Mouse (Mus musculus): ENCODE data around the gene Rabgap1l. TPM values are rescaled to one million over a fixed set of nuclear protein-coding genes. Genes with fewer than 3 reads are reported as not detected.

The Rabgap1l gene
- total and polyA plus RNA-seq, 2 experiments from 2014 or later, result 27.4 to 140 TPM

DNA sequence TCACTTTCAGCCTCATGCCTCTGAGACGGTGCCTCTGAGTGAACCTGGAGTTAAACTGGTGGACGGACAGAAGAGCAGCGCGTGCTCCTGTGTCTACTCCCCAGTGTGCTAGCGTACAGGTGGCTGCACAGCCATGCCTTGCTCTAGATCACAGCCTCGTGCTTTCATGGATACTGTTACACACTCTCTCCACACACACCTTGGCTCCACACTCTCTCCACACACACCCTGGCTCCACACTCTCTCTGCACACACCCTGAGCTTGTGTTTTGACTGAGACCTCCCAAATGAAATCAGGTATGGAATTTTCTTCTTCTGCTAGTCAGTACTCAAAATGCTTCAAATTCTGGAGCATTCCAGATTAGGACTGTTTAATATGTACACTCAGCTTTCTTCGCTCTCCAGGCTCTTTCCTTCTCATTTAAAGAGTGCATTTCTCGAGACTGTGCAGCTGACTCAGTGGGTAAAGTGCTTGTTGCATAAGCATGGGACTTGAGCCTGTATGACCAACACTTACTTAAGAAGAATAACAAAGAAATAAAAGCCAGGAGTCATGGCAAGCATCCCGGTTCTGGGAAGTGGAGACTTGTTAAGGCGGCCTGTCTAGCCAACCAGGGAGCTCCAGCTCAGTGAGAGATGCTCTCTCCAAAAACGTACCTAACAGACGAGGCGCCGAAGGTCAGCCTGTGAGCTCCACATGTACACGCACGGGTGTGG is 529.2 kb downstream of the Rabgap1l start:
- Histone ChIP-seq H3K27ac (ENCODE audit: low read depth, low read length) (no peak overlapping the region), H3K36me3 (ENCODE audit: insufficient read depth) (no peaks in the 10 kb centered on the region), H3K4me3 (ENCODE audit: low read depth, low read length) (no peak overlapping the region), H3K9me3 (ENCODE audit: low read length) (no peaks in the 10 kb centered on the region), H3K4me1 (ENCODE audit: insufficient read depth) (peaks cover 6% of the 10 kb centered on the region; the same call in 1 of the 2 replicates), H3K4me2 (ENCODE audit: low read depth) (no peak overlapping the region), H3K9ac (no peak overlapping the region), H3K27me3 (ENCODE audit: insufficient read depth, low read length) (no peaks in the 10 kb centered on the region)
- ATAC-seq, result no peak
- TF ChIP-seq CTCF (IDR thresholded peaks at IDR 0.05; ENCODE audit: low read depth), result no peak
- 84% methylated on average over 16 of the region's 16 CpGs for WGBS
- no peak for DNase-seq

- DNase-seq (no peak), ATAC-seq (no peak)
- Histone ChIP-seq H3K4me2 (ENCODE audit: low read depth) (no peak overlapping the region), H3K4me3 (ENCODE audit: low read depth, low read length) (no peak overlapping the region), H3K27ac (ENCODE audit: low read depth, low read length) (no peak overlapping the region), H3K36me3 (ENCODE audit: insufficient read depth) (no peaks in the 10 kb centered on the region), H3K4me1 (ENCODE audit: insufficient read depth) (peaks cover 6% of the 10 kb centered on the region; the same call in 1 of the 2 replicates), H3K9ac (no peak overlapping the region), H3K9me3 (ENCODE audit: low read length) (no peaks in the 10 kb centered on the region), H3K27me3 (ENCODE audit: insufficient read depth, low read length) (no peaks in the 10 kb centered on the region)
- TF ChIP-seq CTCF (IDR thresholded peaks at IDR 0.05; ENCODE audit: low read depth), result no peak
- 88% methylated on average over 5 of the region's 5 CpGs for WGBS
Observed at GRCm38 (mm10) chr1:160263053-160263452, 530.0 kb downstream of the Rabgap1l start.

DNA sequence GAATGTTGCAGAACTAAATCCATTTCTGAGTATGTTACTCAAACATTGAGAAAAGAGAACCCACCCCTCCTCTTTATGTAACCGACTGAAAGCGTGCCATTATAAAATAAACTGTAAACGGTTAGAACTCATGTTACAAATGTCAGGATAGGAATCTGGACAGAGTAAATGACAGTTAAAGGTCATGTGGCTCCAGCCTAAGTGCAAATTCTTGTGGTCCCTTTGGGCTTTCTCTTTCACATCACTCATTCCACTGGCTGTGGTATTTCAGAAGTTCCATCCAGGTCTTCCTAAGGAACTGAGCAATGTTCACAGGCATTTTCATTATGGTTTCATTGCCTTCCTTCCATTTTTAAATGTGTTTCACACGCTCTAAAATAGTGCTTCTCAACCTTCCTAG is 530.6 kb downstream of the Rabgap1l start:
- WGBS, result 84% methylated on average over 4 of the region's 4 CpGs
- DNase-seq (no peak), ATAC-seq (no peak)
- Histone ChIP-seq H3K9me3 (ENCODE audit: low read length) (no peaks in the 10 kb centered on the region), H3K4me3 (ENCODE audit: low read depth, low read length) (no peak overlapping the region), H3K27me3 (ENCODE audit: insufficient read depth, low read length) (no peaks in the 10 kb centered on the region), H3K36me3 (ENCODE audit: insufficient read depth) (no peaks in the 10 kb centered on the region), H3K27ac (ENCODE audit: low read depth, low read length) (no peak overlapping the region), H3K9ac (no peak overlapping the region), H3K4me1 (ENCODE audit: insufficient read depth) (peaks cover 6% of the 10 kb centered on the region; the same call in 1 of the 2 replicates), H3K4me2 (ENCODE audit: low read depth) (no peak overlapping the region)
- no peak for TF ChIP-seq CTCF (IDR thresholded peaks at IDR 0.05; ENCODE audit: low read depth)

DNA sequence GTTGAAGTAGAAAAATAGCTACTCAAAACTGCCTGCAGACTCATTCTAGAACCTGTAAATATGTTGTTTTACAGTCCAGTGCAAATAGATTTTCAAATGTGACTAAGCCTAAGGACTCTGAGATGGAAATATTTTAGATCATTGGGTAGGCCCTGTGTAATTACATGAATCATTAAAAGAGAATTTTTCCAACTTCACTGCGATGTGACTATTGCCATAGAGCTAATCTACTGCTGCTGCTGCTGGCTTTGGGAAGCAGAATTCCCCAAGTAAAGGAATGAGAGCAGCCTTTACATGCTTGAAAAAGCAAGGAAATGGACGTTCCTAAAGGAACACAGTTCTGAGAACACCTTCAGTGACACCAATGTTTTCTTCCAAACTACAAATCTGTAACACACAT is 531.2 kb downstream of the Rabgap1l start:
- Histone ChIP-seq H3K27me3 (ENCODE audit: insufficient read depth, low read length) (no peaks in the 10 kb centered on the region), H3K4me3 (ENCODE audit: low read depth, low read length) (no peak overlapping the region), H3K27ac (ENCODE audit: low read depth, low read length) (no peak overlapping the region), H3K36me3 (ENCODE audit: insufficient read depth) (no peaks in the 10 kb centered on the region), H3K4me2 (ENCODE audit: low read depth) (no peak overlapping the region), H3K4me1 (ENCODE audit: insufficient read depth) (peaks cover 6% of the 10 kb centered on the region; the same call in 1 of the 2 replicates), H3K9me3 (ENCODE audit: low read length) (no peaks in the 10 kb centered on the region), H3K9ac (no peak overlapping the region)
- DNase-seq (no peak), ATAC-seq (no peak)
- no peak for TF ChIP-seq CTCF (IDR thresholded peaks at IDR 0.05; ENCODE audit: low read depth)
- 76% methylated on average over 2 of the region's 2 CpGs for WGBS

DNA sequence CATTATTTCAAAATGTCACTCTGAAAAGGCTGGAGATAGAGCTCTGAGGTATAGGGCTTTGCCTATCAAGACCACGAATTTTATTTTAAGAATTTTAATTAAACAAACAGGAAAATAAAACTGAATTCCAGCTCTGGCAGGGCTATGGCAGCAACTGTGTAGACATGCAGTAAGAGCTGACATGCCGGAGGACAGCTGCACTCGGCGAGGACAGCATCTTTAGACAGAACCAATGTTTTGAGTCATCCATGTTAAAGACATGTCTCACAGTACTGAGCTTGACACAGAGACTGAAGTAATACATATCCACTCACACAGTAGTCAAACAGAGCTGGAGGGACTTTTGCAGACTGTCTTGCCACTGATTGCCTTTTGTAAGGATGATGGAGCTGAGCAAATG is 532.4 kb downstream of the Rabgap1l start:
- Histone ChIP-seq H3K9ac (no peak overlapping the region), H3K36me3 (ENCODE audit: insufficient read depth) (peaks cover 4% of the 10 kb centered on the region; the same call in 1 of the 2 replicates), H3K4me1 (ENCODE audit: insufficient read depth) (peaks cover 6% of the 10 kb centered on the region; the same call in 1 of the 2 replicates), H3K4me2 (ENCODE audit: low read depth) (no peak overlapping the region), H3K27ac (ENCODE audit: low read depth, low read length) (peak overlapping the region; percentile 35), H3K27me3 (ENCODE audit: insufficient read depth, low read length) (no peaks in the 10 kb centered on the region), H3K9me3 (ENCODE audit: low read length) (no peaks in the 10 kb centered on the region), H3K4me3 (ENCODE audit: low read depth, low read length) (no peak overlapping the region)
- ATAC-seq (peak; percentile 74), DNase-seq (no peak)
- WGBS, result 58% methylated on average over 4 of the region's 4 CpGs
- TF ChIP-seq CTCF (IDR thresholded peaks at IDR 0.05; ENCODE audit: low read depth), result no peak

DNA sequence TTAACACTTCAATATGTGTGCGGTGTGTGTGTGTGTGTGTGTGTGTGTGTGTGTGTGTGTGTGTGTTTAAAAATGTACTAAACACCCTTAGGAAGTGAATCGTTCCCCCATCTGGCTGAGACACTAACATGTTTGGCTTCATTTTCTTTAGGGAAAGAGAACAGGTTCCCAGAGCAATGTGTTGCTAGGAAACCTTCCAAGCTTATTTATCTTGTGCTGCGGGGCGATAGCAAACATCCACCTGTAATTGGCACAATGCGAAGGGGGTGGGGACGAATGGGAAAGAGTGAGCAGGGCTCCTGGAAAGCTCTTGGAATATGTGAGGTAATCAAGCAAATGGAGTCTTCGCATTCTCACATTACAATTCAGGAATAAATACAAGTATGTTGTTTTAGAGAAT is 533.1 kb downstream of the Rabgap1l start:
- Histone ChIP-seq H3K27ac (ENCODE audit: low read depth, low read length) (0 out of 2 replicates have a peak overlapping the region, but pooled peaks have one; percentile 10), H3K4me2 (ENCODE audit: low read depth) (no peak overlapping the region), H3K4me3 (ENCODE audit: low read depth, low read length) (no peak overlapping the region), H3K9ac (no peak overlapping the region), H3K27me3 (ENCODE audit: insufficient read depth, low read length) (no peaks in the 10 kb centered on the region), H3K36me3 (ENCODE audit: insufficient read depth) (peaks cover 4% of the 10 kb centered on the region; the same call in 1 of the 2 replicates), H3K9me3 (ENCODE audit: low read length) (no peaks in the 10 kb centered on the region), H3K4me1 (ENCODE audit: insufficient read depth) (peaks cover 6% of the 10 kb centered on the region; the same call in 1 of the 2 replicates)
- DNase-seq (peak; percentile 73), ATAC-seq (peak; percentile 86)
- no peak for TF ChIP-seq CTCF (IDR thresholded peaks at IDR 0.05; ENCODE audit: low read depth)
- WGBS, result 34% methylated on average over 7 of the region's 7 CpGs

GRCm38 (mm10) chr1:160253108-160253507 is 539.9 kb downstream of the Rabgap1l start:
- H3K4me2 ChIP-seq (ENCODE audit: low read depth), result no peak overlapping the region
- WGBS, result 91% methylated on average over 2 of the region's 2 CpGs

More at GRCm38 (mm10) chr1:160253108-160253507, 539.9 kb downstream of the Rabgap1l start:
- ATAC-seq (no peak), DNase-seq (no peak)
- no peak overlapping the region for H3K27ac ChIP-seq (ENCODE audit: low read depth, low read length)
- TF ChIP-seq CTCF (IDR thresholded peaks at IDR 0.05; ENCODE audit: low read depth), result no peak
- H3K9ac ChIP-seq, result no peak overlapping the region
- no peaks in the 10 kb centered on the region for H3K9me3 ChIP-seq (ENCODE audit: low read length)
- no peaks in the 10 kb centered on the region for H3K4me1 ChIP-seq (ENCODE audit: insufficient read depth)
- no peak overlapping the region for H3K4me3 ChIP-seq (ENCODE audit: low read depth, low read length)
- H3K27me3 ChIP-seq (ENCODE audit: insufficient read depth, low read length), result no peaks in the 10 kb centered on the region
- H3K36me3 ChIP-seq (ENCODE audit: insufficient read depth), result peaks cover 4% of the 10 kb centered on the region; the same call in 1 of the 2 replicates

Data from forebrain, postnatal 0 days (tissue).